Mouse (Mus musculus) limb, embryonic 10.5 days (tissue): ENCODE results near the gene Adora2b. TPM values are rescaled to one million over a fixed set of nuclear protein-coding genes. Genes with fewer than 3 reads are reported as not detected.

Experiments
- DNase-seq: peaks from one replicate; pipeline ENCODE4 v3.0.0-alpha.2; 2017; ENCODE audit warnings: low spot score
- H3K27ac ChIP-seq: fragments of 300-500 bp; sonication (generic); 2 replicates; pipeline ENCODE4 v1.5.1; 2016; ENCODE audit warnings: mild to moderate bottlenecking
- H3K27me3 ChIP-seq: fragments of 300-500 bp; sonication (generic); 2 replicates; pipeline ENCODE4 v1.6.1; 2016; ENCODE audit warnings: low read depth, mild to moderate bottlenecking; ENCODE audit not compliant: poor library complexity, severe bottlenecking
- H3K36me3 ChIP-seq: fragments of 300-500 bp; sonication (generic); 2 replicates; pipeline ENCODE4 v1.6.1; 2016; ENCODE audit warnings: mild to moderate bottlenecking, moderate library complexity
- H3K4me1 ChIP-seq: fragments of 300-500 bp; sonication (generic); 2 replicates; pipeline ENCODE4 v1.6.1; 2016
- H3K4me3 ChIP-seq: fragments of 300-500 bp; sonication (generic); 2 replicates; pipeline ENCODE4 v1.5.1; 2016; ENCODE audit warnings: mild to moderate bottlenecking, moderate library complexity
- H3K9me3 ChIP-seq: fragments of 300-500 bp; sonication (generic); replicated peaks from 2 replicates; pipeline ENCODE4 v1.6.1; 2016; ENCODE audit warnings: mild to moderate bottlenecking
- WGBS: fragments of 180-500 bp; shearing (Covaris S2); methylation state at CpG from one replicate; pipeline ENCODE4 v1.1.7; 2016; 5-methylcytosine and 5-hydroxymethylcytosine counted together
- polyA plus RNA-seq: library from polyadenylated mRNA; unstranded; fragments of >200 nt; fragmentation: Nextera tagmentation; extraction: Ambion mirVana; gene quantifications from 2 replicates; pipeline ENCODE4 v1.2.1, GENCODE M21; 2016

Adora2b gene
- polyA plus RNA-seq = 10.4 and 11.5 TPM in 2 replicates

DNA sequence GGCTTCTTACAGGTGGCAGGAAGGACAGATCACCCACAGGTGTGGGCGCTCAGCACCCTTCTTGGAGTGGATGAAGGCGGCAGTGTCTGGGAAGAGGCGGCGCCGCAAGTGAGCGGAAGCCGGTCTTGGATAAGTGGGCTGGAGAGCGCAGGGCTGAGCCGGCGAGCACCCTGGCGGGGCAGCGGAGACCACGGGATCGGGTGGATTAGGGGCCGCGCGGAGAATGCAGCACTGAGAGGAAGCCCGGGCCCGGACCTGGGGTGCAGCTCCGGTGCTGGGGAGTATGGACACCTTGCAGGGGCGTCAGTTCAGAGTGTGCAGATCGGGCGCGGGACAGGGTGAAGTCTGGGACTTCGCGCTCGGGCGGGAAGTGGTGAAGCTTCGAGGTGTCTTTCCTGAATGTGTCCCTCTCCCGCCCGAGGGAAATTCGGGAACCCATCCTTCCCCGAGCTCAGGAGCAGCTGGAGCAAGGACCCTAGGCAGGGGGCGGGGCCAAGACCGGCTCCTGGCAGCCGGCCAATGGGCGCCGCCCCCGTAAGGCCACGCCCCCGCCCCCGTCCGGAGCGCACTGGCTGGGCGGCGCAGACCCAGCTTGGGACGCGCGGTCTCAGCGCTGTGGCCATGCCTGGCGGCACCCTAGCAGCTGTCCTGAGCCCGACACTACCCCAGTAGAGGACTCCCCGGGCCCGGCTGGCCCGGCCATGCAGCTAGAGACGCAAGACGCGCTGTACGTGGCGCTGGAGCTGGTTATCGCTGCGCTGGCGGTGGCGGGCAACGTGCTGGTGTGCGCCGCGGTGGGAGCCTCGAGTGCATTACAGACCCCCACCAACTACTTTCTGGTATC lies at the start of gene Adora2b:
Gene Adora2b (plus strand): TSS at position 584 of the 844 bp plus-strand sequence.
- H3K4me1 ChIP-seq = peaks cover 52% of the 10 kb centered on the region
- no peaks in the 10 kb centered on the region for H3K9me3 ChIP-seq
- peak within 1 kb of the TSS; percentile 85 for H3K27ac ChIP-seq
- under 1% methylated on average over 69 of the region's 69 CpGs for WGBS
- H3K27me3 ChIP-seq = peaks cover 27% of the 10 kb centered on the region
- peak; percentile 93 for DNase-seq
- H3K36me3 ChIP-seq = no peaks in the 10 kb centered on the region
- H3K4me3 ChIP-seq = peak within 1 kb of the TSS; percentile 66

DNA sequence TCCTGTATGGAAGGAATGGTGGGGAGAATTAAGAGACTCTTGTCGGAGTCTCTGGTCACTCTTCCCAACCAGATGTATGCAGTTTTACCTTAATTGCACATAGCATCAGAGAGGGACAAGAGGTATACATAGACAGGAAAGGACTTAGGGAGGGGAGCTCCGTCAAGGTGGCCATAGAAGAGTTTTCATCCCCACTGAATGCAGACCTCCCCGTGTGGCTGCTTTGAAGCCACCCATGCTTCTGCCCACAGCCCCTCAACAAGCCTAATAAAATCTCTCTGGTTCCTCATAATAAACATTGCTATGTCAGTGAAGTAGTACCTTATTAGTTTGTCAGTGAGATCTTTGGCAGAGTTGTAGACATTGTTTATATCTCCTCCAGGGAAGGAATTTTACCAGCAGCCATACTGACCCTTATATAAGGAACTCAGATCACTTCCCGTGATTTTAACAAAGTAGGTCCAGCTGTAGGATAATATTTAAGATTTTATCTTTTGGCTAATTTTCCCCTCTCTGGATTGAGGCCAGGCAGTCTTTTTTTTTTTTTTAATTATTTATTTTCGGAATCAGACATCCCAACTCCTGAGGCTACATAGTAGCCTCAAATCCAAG lies 47.8 kb upstream of the Adora2b start:
- H3K4me3 ChIP-seq = no peak overlapping the region
- H3K27ac ChIP-seq = no peak overlapping the region
- H3K27me3 ChIP-seq = no peaks in the 10 kb centered on the region
- 79% methylated on average over 5 of the region's 5 CpGs for WGBS
- H3K9me3 ChIP-seq = no peaks in the 10 kb centered on the region
- no peak for DNase-seq
- H3K4me1 ChIP-seq = no peaks in the 10 kb centered on the region
- 0 out of 2 replicates have a peak, but pooled peaks cover 3% of the 10 kb centered on the region for H3K36me3 ChIP-seq

DNA sequence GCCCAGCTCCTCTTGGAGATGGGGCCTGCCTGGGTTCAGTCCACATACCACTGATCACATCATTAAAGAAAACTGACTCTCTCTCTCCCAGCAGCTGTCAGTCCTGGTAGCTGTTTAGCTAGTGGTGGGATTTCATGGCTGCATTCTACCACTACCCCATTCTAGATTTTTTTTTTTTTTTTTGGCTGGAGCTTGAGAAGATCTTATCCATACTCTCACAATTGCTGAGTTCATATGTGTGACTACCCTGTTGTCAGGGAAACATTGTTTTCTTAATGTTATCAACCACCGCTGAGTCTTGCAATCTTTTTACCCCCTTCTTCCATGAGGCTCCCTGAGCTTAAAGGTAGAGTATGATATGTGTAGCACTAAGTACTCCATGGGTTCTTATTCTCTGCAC lies 46.1 kb upstream of the Adora2b start:
- Histone ChIP-seq H3K27me3 (no peaks in the 10 kb centered on the region), H3K27ac (no peak overlapping the region), H3K4me1 (no peaks in the 10 kb centered on the region), H3K9me3 (no peaks in the 10 kb centered on the region), H3K36me3 (0 out of 2 replicates have a peak, but pooled peaks cover 9% of the 10 kb centered on the region), H3K4me3 (no peak overlapping the region)
- no peak for DNase-seq
- 95% methylated on average over 1 of the region's 1 CpGs for WGBS

DNA sequence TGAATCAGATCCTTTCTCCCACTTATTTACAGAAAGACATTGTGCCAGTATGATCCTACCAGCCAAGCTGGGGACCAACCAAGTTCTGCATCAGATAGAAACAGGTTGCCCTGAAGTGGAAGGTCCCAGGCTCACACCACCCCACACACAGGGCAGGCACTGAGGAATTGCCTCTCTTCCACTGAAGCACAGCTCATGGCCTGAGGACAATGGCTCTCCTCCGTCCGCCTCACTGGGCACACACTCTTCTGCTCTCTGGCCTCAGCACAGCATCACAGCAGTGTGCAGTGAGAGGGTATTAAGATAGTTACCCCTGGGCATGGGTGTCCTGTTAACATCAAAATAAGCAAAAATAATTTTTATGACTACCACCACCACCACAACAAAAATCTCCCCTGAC lies 39.7 kb upstream of the Adora2b start:
- Histone ChIP-seq H3K27me3 (no peaks in the 10 kb centered on the region), H3K4me1 (no peaks in the 10 kb centered on the region), H3K9me3 (no peaks in the 10 kb centered on the region), H3K27ac (no peak overlapping the region), H3K36me3 (peaks cover 15% of the 10 kb centered on the region; the same call in 1 of the 2 replicates), H3K4me3 (no peak overlapping the region)
- no peak for DNase-seq
- 87% methylated on average over 2 of the region's 2 CpGs for WGBS

DNA sequence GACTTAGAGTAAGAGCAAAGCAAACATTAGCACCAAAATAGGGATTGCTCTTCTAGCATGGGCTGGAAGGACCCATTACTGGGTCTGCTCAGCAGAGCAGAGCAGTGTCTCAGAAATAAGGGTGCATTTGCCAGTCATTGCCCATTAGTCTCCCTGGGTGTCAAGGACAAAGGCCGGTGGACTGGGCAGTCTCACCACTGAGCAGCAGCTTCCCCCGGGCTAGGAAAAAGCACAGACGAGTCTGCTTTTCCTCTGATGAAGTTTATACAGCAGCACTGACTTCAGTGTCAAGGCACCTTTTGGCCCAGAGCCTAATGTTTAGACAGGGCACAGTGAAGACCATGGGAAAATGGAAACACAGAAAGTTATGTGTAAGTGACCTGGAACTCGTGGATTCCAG lies 38.9 kb upstream of the Adora2b start:
- Histone ChIP-seq H3K9me3 (no peaks in the 10 kb centered on the region), H3K4me3 (no peak overlapping the region), H3K4me1 (no peaks in the 10 kb centered on the region), H3K27ac (no peak overlapping the region), H3K27me3 (no peaks in the 10 kb centered on the region), H3K36me3 (peaks cover 15% of the 10 kb centered on the region; the same call in 1 of the 2 replicates)
- no peak for DNase-seq
- WGBS = 72% methylated on average over 4 of the region's 4 CpGs

DNA sequence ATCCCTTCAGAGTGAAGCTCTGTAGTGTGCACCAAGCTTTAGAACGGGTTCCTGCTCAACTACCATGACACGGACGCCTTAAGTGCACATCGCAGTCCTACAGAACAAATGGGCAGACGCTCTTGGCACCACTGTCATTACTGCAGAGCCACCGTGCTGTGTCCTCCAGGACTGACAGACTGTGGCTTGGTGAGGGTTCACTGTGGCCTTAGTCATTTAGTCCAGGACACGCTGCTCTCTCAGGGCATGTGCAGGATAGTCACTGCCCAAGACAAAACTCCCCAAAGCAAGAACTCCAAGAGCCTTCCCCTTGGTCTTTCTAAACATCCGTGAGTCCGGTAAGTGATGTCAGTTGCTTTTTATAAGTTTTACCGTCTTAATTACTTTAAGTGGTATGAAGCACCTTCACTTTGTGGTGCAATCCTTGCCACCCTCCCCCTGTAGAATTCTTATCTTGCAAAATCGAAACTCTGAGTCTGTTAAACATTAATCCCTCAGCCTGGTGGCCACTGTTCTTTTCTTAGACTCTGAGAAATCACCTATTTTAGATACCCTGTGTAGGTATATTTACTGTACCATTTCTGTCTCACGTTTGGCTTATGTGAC lies 35.3 kb upstream of the Adora2b start:
- Histone ChIP-seq H3K9me3 (no peaks in the 10 kb centered on the region), H3K27ac (no peak overlapping the region), H3K4me1 (no peaks in the 10 kb centered on the region), H3K4me3 (no peak overlapping the region), H3K36me3 (peaks cover 5% of the 10 kb centered on the region; the same call in 1 of the 2 replicates), H3K27me3 (no peaks in the 10 kb centered on the region)
- WGBS = 89% methylated on average over 12 of the region's 12 CpGs
- DNase-seq = no peak

DNA sequence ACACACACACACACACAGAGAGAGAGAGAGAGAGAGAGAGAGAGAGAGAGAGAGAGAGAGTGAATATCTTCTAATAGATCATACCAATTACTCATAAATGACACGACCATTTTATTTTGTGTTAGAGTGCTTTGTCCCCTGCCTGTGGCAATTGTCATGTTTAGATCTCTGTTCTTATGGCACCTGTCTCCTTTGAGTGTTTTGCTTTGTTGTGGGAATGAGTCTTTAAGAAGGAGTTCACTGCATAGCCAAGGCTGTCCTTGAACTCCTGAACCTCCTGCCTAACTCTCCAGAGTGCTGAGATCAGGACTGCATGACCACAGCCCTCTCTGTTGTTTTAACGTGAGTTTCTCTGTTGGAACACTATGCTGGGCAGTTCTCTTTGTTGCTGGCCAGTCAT lies 33.7 kb upstream of the Adora2b start:
- Histone ChIP-seq H3K4me3 (no peak overlapping the region), H3K4me1 (no peaks in the 10 kb centered on the region), H3K36me3 (peaks cover 8% of the 10 kb centered on the region; the same call in 1 of the 2 replicates), H3K27ac (no peak overlapping the region), H3K27me3 (no peaks in the 10 kb centered on the region), H3K9me3 (no peaks in the 10 kb centered on the region)
- no peak for DNase-seq
- WGBS = 71% methylated on average over 2 of the region's 2 CpGs

DNA sequence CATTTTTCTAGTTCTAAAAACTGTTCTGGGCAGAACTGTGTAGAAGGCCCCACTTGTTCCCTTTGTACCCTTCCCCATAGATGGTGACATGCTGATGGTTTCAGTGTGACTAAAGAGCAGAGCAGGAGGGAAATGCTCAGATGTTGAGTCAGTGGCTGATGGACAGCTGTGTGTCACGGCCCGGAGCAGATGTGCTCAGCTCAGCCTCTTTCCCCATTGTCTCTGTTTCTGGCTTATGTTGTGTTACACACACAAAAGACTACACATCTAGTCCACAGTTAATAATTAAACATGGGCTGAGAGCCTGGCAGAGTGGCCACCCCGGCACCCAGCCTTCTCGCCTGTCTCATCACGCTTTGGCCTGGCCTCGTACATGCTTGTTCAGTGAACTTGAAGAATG lies 31.0 kb upstream of the Adora2b start:
- WGBS = 91% methylated on average over 6 of the region's 6 CpGs
- no peaks in the 10 kb centered on the region for H3K27me3 ChIP-seq
- no peaks in the 10 kb centered on the region for H3K9me3 ChIP-seq
- no peak overlapping the region for H3K4me3 ChIP-seq
- no peak overlapping the region for H3K27ac ChIP-seq
- H3K36me3 ChIP-seq = peaks cover 7% of the 10 kb centered on the region; the same call in 1 of the 2 replicates
- no peak for DNase-seq
- H3K4me1 ChIP-seq = peaks cover 5% of the 10 kb centered on the region; the same call in 1 of the 2 replicates

DNA sequence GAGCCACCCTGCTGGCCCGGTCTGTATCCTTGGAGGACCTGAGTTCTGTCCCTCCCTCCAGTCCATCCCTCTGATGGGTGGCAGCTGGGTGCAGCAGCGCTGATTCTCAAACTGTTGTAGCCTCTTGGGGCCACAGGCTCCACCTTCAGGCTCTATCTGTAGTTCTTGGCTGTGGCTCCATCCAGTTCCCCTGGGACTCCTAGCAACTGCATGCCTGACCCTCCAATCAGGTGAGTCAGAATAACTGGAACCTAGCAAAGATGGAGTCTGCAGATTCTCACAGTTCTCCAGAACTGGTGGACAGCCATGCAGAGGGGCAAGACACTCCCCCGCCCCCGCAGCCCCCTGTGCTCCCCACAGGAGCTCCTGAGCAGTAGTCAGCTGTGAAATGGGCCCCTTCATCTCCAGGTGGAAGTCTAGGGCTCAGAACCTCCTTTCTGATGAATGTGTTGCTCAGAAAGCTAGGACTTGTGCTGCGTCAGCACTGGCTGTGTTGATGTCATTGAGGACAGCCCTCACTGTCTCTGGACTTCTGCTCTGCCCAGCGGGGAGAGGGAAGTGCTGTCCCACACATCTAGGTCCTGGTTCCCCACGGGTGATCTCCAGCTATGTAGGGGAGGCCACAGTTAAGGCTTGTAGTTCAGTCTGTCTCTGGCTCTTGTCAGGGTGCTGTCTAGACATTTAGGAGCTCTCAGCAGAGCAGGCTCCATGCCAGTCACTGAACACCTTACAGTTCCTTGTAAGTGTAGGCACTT lies 27.9 kb upstream of the Adora2b start:
- Histone ChIP-seq H3K27me3 (no peaks in the 10 kb centered on the region), H3K4me1 (peaks cover 5% of the 10 kb centered on the region; the same call in 1 of the 2 replicates), H3K36me3 (peaks cover 5% of the 10 kb centered on the region; the same call in 1 of the 2 replicates), H3K27ac (no peak overlapping the region), H3K9me3 (no peaks in the 10 kb centered on the region), H3K4me3 (no peak overlapping the region)
- WGBS = 73% methylated on average over 7 of the region's 7 CpGs
- DNase-seq = no peak

DNA sequence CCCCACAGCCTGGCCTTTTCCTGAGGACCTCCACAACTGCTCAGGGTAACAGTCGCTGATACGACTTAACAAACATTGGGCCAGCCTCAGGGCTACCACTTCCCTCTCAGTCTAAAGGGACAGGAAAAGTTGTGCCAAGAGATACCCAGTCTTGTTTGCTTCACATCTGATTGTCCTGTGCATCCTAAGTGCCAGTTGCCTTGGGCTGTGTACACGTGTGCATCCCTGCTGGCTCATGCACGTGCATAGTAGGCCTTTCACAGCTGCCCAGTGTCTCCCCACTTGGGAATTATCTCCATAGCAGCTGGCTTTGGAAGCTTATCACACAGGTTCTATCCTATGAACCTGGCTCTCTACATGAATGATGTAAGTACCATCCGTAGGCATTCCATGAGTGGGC lies 25.4 kb upstream of the Adora2b start:
- WGBS = 89% methylated on average over 5 of the region's 5 CpGs
- no peaks in the 10 kb centered on the region for H3K27me3 ChIP-seq
- H3K9me3 ChIP-seq = no peaks in the 10 kb centered on the region
- DNase-seq = no peak
- no peak overlapping the region for H3K27ac ChIP-seq
- no peak overlapping the region for H3K4me3 ChIP-seq
- H3K36me3 ChIP-seq = peaks cover 5% of the 10 kb centered on the region; the same call in 1 of the 2 replicates
- H3K4me1 ChIP-seq = peaks cover 5% of the 10 kb centered on the region; the same call in 1 of the 2 replicates

DNA sequence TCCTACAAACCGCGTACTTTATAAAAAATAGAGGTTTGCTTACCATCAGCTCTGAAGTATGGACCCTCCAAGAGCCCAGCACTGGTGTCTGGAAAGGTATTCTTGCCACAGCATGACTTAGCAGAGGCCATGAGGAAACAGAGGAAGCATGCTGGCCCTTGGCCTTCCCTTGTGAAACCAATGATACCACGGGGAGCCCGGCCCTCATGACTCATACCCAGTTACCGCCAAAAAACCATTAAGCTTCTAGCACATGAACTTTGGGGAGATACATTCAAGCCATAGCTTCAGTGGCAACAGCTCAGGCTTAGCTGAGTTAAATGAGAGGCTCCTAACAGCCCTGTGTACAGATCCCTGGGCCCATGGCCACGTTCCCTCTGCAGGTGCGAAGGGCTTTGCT lies 24.8 kb upstream of the Adora2b start:
- H3K36me3 ChIP-seq = peaks cover 5% of the 10 kb centered on the region; the same call in 1 of the 2 replicates
- 91% methylated on average over 7 of the region's 7 CpGs for WGBS
- no peaks in the 10 kb centered on the region for H3K27me3 ChIP-seq
- DNase-seq = no peak
- peaks cover 5% of the 10 kb centered on the region; the same call in 1 of the 2 replicates for H3K4me1 ChIP-seq
- H3K4me3 ChIP-seq = no peak overlapping the region
- no peaks in the 10 kb centered on the region for H3K9me3 ChIP-seq
- no peak overlapping the region for H3K27ac ChIP-seq

DNA sequence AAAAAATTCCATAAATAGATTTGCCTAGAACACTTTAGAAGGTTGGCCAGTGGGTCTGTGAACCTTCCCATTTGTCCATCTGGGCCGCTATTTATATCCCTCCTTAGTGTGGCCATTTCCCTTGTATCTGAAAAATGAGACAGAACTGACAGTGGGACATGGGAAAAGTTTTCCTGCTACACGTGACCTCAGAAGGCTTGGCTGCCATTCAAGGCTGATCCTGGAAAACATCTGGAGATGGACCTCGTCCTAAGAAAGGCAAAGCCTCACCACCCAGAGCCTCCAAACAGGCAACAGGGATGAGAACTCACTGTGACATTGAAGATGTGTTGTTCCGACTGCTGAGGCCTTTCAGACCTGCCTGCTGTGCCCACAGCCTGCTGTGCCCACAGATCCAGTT lies 24.0 kb upstream of the Adora2b start:
- DNase-seq = no peak
- Histone ChIP-seq H3K9me3 (no peaks in the 10 kb centered on the region), H3K36me3 (0 out of 2 replicates have a peak, but pooled peaks cover 2% of the 10 kb centered on the region), H3K27me3 (no peaks in the 10 kb centered on the region), H3K4me1 (peaks cover 5% of the 10 kb centered on the region; the same call in 1 of the 2 replicates), H3K27ac (no peak overlapping the region), H3K4me3 (no peak overlapping the region)
- 83% methylated on average over 4 of the region's 4 CpGs for WGBS
